Mouse (Mus musculus) kidney, postnatal 14 days (tissue): ENCODE data around the gene Man2c1.
A peak's percentile ranks its signal among the peaks of the same experiment; 100 is the strongest.

ENCODE experiments used
- DNase-seq: peaks from one replicate; pipeline ENCODE4 v3.0.0; 2022; ENCODE audit warnings: mixed read lengths

Man2c1 gene

GRCm38 (mm10) chr9:57158013-57158470 lies 27.6 kb downstream of the Man2c1 start, which contains the start of gene Commd4:
Commd4 (minus strand) TSS chr9:57158331.
- peak; percentile 95 for DNase-seq

GRCm38 (mm10) chr9:57158506-57158905 lies 28.0 kb downstream of the Man2c1 start:
- DNase-seq = no peak

GRCm38 (mm10) chr9:57162496-57162895 lies 32.0 kb downstream of the Man2c1 start:
- peak; percentile 35 for DNase-seq

GRCm38 (mm10) chr9:57163137-57163536 lies 32.6 kb downstream of the Man2c1 start:
- DNase-seq = no peak

GRCm38 (mm10) chr9:57166173-57166572 lies 35.7 kb downstream of the Man2c1 start:
- DNase-seq = no peak

GRCm38 (mm10) chr9:57168411-57168810 lies 37.9 kb downstream of the Man2c1 start:
- DNase-seq = no peak
